Mouse (Mus musculus): ENCODE measurements around the gene Amotl2.

GRCm38 (mm10) chr9:102709504-102710135 is 6.9 kb upstream of the Amotl2 start:
- no peak for TF ChIP-seq EP300 (IDR thresholded peaks at IDR 0.05; ENCODE audit: low read depth in 1 of 2, low read length in 2 of 2)
- no peak for TF ChIP-seq CTCF (IDR thresholded peaks at IDR 0.05 in 2 of 3, conservative IDR thresholded peaks at IDR 0.05 in 1 of 3; ENCODE audit: control insufficient read depth in 1 of 3, insufficient read depth in 1 of 3, low read depth in 2 of 3, low read length in 3 of 3, poor library complexity in 1 of 3, severe bottlenecking in 1 of 3)
- no peak for TF ChIP-seq RAD21 (IDR thresholded peaks at IDR 0.05; ENCODE audit: low read depth, low read length)
- TF ChIP-seq ELF1 (IDR thresholded peaks at IDR 0.05; ENCODE audit: low read depth, low read length) = no peak
- TF ChIP-seq TCF12 (IDR thresholded peaks at IDR 0.05; ENCODE audit: low read depth, low read length) = no peak
- no peak for TF ChIP-seq SIN3A (IDR thresholded peaks at IDR 0.05; ENCODE audit: low read length)
- TF ChIP-seq ETS1 (IDR thresholded peaks at IDR 0.05; ENCODE audit: low read depth, low read length) = no peak
- no peak for TF ChIP-seq ZC3H11A (IDR thresholded peaks at IDR 0.05; ENCODE audit: low read depth, low read length)

Data from MEL (cell line).